Mouse (Mus musculus) adipocyte (in vitro differentiated cells): ENCODE data around the gene Sema3g.

ENCODE experiments used
- DNase-seq: peaks from one replicate; pipeline ENCODE4 v3.0.0-alpha.2; 2016; ENCODE audit warnings: low spot score

The Sema3g gene

GRCm38 (mm10) chr14:31195968-31196367 lies 21.7 kb upstream of the Sema3g start:
- peak; percentile 29 for DNase-seq

- peak; percentile 66 for DNase-seq
Observed at GRCm38 (mm10) chr14:31197547-31198516, 19.8 kb upstream of the Sema3g start.

GRCm38 (mm10) chr14:31199599-31199998 lies 18.1 kb upstream of the Sema3g start:
- DNase-seq, result no peak

- DNase-seq, result no peak
Observed at GRCm38 (mm10) chr14:31200038-31200437, 17.6 kb upstream of the Sema3g start.

GRCm38 (mm10) chr14:31204844-31205243 lies 12.8 kb upstream of the Sema3g start:
- DNase-seq, result no peak

GRCm38 (mm10) chr14:31205244-31205561 lies 12.5 kb upstream of the Sema3g start:
- DNase-seq, result no peak

- DNase-seq, result peak; percentile 49
Observed at GRCm38 (mm10) chr14:31205562-31206467, 11.8 kb upstream of the Sema3g start.

- DNase-seq, result peak; percentile 88
Observed at GRCm38 (mm10) chr14:31206472-31206981, 11.1 kb upstream of the Sema3g start.

- no peak for DNase-seq
Observed at GRCm38 (mm10) chr14:31207070-31207830, 10.4 kb upstream of the Sema3g start.

GRCm38 (mm10) chr14:31208084-31208483 lies 9.6 kb upstream of the Sema3g start, which contains the start of gene Tnnc1:
TSS of gene Tnnc1 (plus strand) at chr14:31208312.
- no peak for DNase-seq

GRCm38 (mm10) chr14:31209133-31209557 lies 8.5 kb upstream of the Sema3g start:
- DNase-seq, result no peak

- no peak for DNase-seq
Observed at GRCm38 (mm10) chr14:31211854-31212253, 5.8 kb upstream of the Sema3g start.

GRCm38 (mm10) chr14:31212499-31212898 lies 5.2 kb upstream of the Sema3g start:
- DNase-seq, result no peak

- DNase-seq, result no peak
Observed at GRCm38 (mm10) chr14:31213868-31214267, 3.8 kb upstream of the Sema3g start.

GRCm38 (mm10) chr14:31214684-31215083 lies 3.0 kb upstream of the Sema3g start:
- no peak for DNase-seq

- DNase-seq, result peak; percentile 70
Observed at GRCm38 (mm10) chr14:31215157-31216002, 2.3 kb upstream of the Sema3g start.

- DNase-seq, result no peak
Observed at GRCm38 (mm10) chr14:31216846-31217245, 814 bp upstream of the Sema3g start, which contains the start of gene Nisch. TSS of gene Nisch (minus strand) at chr14:31216946.

- DNase-seq, result no peak
Observed at GRCm38 (mm10) chr14:31226978-31227377, 9.3 kb downstream of the Sema3g start.

- DNase-seq, result no peak
Observed at GRCm38 (mm10) chr14:31228234-31228633, 10.6 kb downstream of the Sema3g start.

GRCm38 (mm10) chr14:31230442-31230841 lies 12.8 kb downstream of the Sema3g start:
- peak; percentile 50 for DNase-seq
